ENCODE assay signal across 29 mouse cellular contexts in the genomic region with DNA sequence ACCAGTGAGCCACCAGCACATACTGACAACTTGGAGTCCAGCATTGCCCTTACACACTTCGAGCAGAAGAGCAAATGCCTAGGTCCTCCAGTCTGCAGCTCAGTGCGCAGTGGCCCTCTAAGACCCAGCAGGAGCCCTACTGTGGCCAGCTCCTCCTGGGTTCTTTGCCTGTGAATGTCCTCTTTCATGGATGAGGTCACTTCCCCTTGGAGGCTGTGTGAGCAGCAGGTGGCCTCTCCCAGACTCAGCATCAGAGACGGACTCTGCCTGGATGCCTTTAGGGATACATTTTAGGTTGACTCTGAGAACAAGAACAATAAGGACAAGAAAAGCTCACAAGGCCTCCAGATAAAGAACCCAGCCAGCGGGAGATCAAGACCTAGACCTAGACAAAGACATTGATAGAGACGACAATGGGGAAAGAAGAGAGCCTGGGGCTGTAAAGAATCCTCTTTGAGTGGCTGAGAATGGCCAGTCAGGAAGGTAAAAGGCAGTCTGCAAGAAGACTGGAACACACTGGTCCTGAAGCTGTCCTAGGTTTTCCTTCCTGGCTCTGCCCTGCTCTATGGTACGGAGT. TPM values are rescaled to one million over a fixed set of nuclear protein-coding genes. Genes with fewer than 3 reads are reported as not detected.
DNase-seq lines count a peak whose midpoint lies in the region; ATAC-seq and TF ChIP-seq lines count a peak whose summit lies in the region.
"Had no signal": no experiment of that assay in that cellular context is flagged by ENCODE, and none has a peak within 500 bp of the region (broad histone marks: within the 10 kb centered on the region; RNA-seq: fewer than 3 reads in every experiment).

No protein-coding gene starts in this region.

- no peak overlapping the region for H3K4me3 ChIP-seq in layer of hippocampus, adult 2 months
- H3K4me3 ChIP-seq in limb, embryonic 10.5 days: no peak overlapping the region
- H3K4me3 ChIP-seq: embryonic facial prominence, embryonic 12.5 days; heart, embryonic 10.5 days; heart, embryonic 15.5 days; hindbrain, embryonic 13.5 days had no signal

- H3K4me1 ChIP-seq in limb, embryonic 10.5 days: peaks cover 41% of the 10 kb centered on the region

- no peak for TF ChIP-seq CTCF in layer of hippocampus, adult 2 months (conservative IDR thresholded peaks at IDR 0.05)

- H3K27me3 ChIP-seq in limb, embryonic 10.5 days (ENCODE audit: low read depth, poor library complexity, severe bottlenecking): no peaks in the 10 kb centered on the region
- H3K27me3 ChIP-seq: embryonic facial prominence, embryonic 12.5 days had no signal

- ATAC-seq in cerebellum, adult (ENCODE audit: insufficient number of reproducible peaks, low FRiP score, low TSS enrichment): no peak
- ATAC-seq: forebrain, embryonic 14.5 days; intestine, postnatal 0 days had no signal

- H3K36me3 ChIP-seq in limb, embryonic 10.5 days: no peaks in the 10 kb centered on the region
- H3K36me3 ChIP-seq: embryonic facial prominence, embryonic 12.5 days; heart, embryonic 10.5 days; heart, embryonic 15.5 days; hindbrain, embryonic 13.5 days had no signal

- peak overlapping the region; percentile 60 for H3K27ac ChIP-seq in layer of hippocampus, adult 2 months
- peak overlapping the region; percentile 57; the same call in 1 of the 2 replicates for H3K27ac ChIP-seq in limb, embryonic 10.5 days
- H3K27ac ChIP-seq: heart, embryonic 15.5 days; hindbrain, embryonic 13.5 days; liver, embryonic 14.5 days; macrophage had no signal

- no peaks in the 10 kb centered on the region for H3K9me3 ChIP-seq in limb, embryonic 10.5 days (replicated peaks)
- H3K9me3 ChIP-seq: embryonic facial prominence, embryonic 12.5 days; heart, embryonic 10.5 days; heart, embryonic 15.5 days; hindbrain, embryonic 13.5 days had no signal

- WGBS in limb, embryonic 10.5 days: 77% methylated on average over 6 of the region's 6 CpGs

- peak; percentile 58 to 60 for DNase-seq in cerebellum, postnatal 25 days
- no peak for DNase-seq in layer of hippocampus, adult 2 months (ENCODE audit: low spot score in 2 of 2)
- DNase-seq in layer of hippocampus, adult 8-10 months (ENCODE audit: low spot score in 2 of 2): no peak
- DNase-seq in ES-CJ7 (ENCODE audit: low read depth, low spot score): peak; percentile 55
- no peak for DNase-seq in limb, embryonic 10.5 days (ENCODE audit: low spot score)
- no peak for DNase-seq in spleen, postnatal 36 days (ENCODE audit: low spot score in 2 of 2)
- DNase-seq: adrenal gland, adult 8-10 months; embryo, embryonic 11 days; gastrocnemius, postnatal 14 days; heart, adult 11 months; heart, postnatal 36 days; kidney, postnatal 10 days; liver; lung, adult 2 months; lung, postnatal 10 days; midbrain, embryonic 14.5 days; right cerebral cortex, postnatal 25 days; thymus, adult 2 months; thymus, postnatal 36 days had no signal

RNA-seq across cellular contexts. Expression of gene Mybph, which starts 17.0 kb away (rescaled TPM):
- not detected for total RNA-seq in layer of hippocampus, adult 2 months (2021)
- under 1 TPM in 1 of 4 experiments, not detected in 3; 0.28 TPM for total RNA-seq in layer of hippocampus, adult 8-10 months (2022)
- 0.56 and 0.98 TPM in 2 replicates for polyA plus RNA-seq in limb, embryonic 10.5 days (2016; fragmentation: Nextera tagmentation; extraction: Ambion mirVana)
- total RNA-seq: heart, postnatal 36 days; monocyte, adult 5-6 weeks had no signal
- polyA plus RNA-seq: intestine, postnatal 0 days; macrophage had no signal

RNA-seq across cellular contexts. Expression of gene Adora1, which starts 25.0 kb away (rescaled TPM):
- total RNA-seq in layer of hippocampus, adult 2 months (2021): 100 to 1,000 TPM; 202 to 221 TPM
- 100 to 1,000 TPM; 190 to 216 (median 202) TPM for total RNA-seq in layer of hippocampus, adult 8-10 months (2022)
- 0.06 and 0.69 TPM in 2 replicates for polyA plus RNA-seq in limb, embryonic 10.5 days (2016; fragmentation: Nextera tagmentation; extraction: Ambion mirVana)
- total RNA-seq: monocyte, adult 5-6 weeks had no signal
- polyA plus RNA-seq: macrophage had no signal

RNA-seq across cellular contexts. Expression of gene Chil1, which starts 28.3 kb away (rescaled TPM):
- total RNA-seq in layer of hippocampus, adult 2 months (2021): 10 to 100 TPM; 11.1 to 12.4 TPM
- total RNA-seq in layer of hippocampus, adult 8-10 months (2022): 10 to 100 TPM; 14.8 to 44.4 (median 27.1) TPM
- polyA plus RNA-seq in limb, embryonic 10.5 days (2016; fragmentation: Nextera tagmentation; extraction: Ambion mirVana): 0.80 TPM in 1 of 2 replicates, not detected in the other

Comparison
In these comparisons a context has a peak if more than half of its experiments do, and no peak if none do; other contexts are left out.
1. DNase-seq: peak in cerebellum, postnatal 25 days (2 of 2) and ES-CJ7 (single experiment); none in layer of hippocampus, adult 2 months (0 of 2), layer of hippocampus, adult 8-10 months (0 of 2), limb, embryonic 10.5 days (single experiment) and spleen, postnatal 36 days (0 of 2).